Mouse (Mus musculus): ENCODE measurements around the gene Gm49450.
A peak's percentile ranks its signal among the peaks of the same experiment; 100 is the strongest.
"Not testable (repeated sequence)": the region's sequence is repeated elsewhere in the genome, so short reads cannot be mapped to it uniquely, and the experiment has no call there.

Gene Gm49450

GRCm38 (mm10) chr15:98928598-98929240 lies 24.6 kb downstream of the Gm49450 start:
- no peak for DNase-seq (ENCODE audit: extremely low read depth, low read depth)

DNA sequence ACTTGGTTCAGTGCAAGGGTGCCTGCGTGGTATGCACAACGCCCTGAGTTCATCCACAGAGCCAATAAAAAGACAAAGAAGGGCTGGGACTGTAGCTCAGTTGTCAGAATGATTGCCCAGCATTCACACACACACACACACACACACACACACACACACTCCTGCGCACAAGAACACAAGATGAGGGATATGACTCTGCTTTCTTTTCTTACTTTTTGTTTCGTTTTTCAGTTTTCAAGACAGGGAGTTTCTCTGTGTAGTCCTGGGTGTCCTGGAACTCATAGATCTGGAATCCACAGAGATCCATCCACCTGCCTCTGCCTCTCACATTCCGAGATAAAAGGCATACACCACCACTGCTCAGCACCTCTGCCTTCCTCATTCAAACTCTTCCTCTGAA lies 25.8 kb downstream of the Gm49450 start:
- DNase-seq (ENCODE audit: extremely low read depth, low read depth): no peak

DNA sequence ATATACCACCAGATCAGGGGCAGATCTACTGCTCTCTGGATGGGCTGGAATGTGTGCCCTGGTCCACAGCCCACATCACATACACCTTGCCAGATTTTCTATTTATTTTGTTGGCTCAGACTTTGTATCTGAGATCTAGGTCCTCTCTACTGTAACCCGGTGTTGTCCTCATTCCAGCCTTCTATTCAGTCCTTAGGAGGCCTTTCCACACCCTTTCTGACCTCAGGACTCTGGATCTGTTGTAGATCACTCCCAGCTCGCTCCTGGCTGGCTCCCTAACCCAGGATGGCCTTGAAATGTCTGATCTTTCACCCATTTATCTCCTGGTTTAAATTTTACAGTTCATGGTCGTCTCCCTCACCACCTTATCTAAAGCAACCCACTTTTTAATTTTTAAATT lies 28.7 kb downstream of the Gm49450 start:
- no peak for DNase-seq (ENCODE audit: extremely low read depth, low read depth)

- DNase-seq (ENCODE audit: extremely low read depth, low read depth): peak; percentile 56
These were observed 30.3 kb downstream of the Gm49450 start for GRCm38 (mm10) chr15:98923031-98923537.

- no peak for DNase-seq (ENCODE audit: extremely low read depth, low read depth)
These were observed 30.8 kb downstream of the Gm49450 start for GRCm38 (mm10) chr15:98922581-98922980.

GRCm38 (mm10) chr15:98921510-98921909 lies 31.8 kb downstream of the Gm49450 start:
- DNase-seq (ENCODE audit: extremely low read depth, low read depth): no peak

DNA sequence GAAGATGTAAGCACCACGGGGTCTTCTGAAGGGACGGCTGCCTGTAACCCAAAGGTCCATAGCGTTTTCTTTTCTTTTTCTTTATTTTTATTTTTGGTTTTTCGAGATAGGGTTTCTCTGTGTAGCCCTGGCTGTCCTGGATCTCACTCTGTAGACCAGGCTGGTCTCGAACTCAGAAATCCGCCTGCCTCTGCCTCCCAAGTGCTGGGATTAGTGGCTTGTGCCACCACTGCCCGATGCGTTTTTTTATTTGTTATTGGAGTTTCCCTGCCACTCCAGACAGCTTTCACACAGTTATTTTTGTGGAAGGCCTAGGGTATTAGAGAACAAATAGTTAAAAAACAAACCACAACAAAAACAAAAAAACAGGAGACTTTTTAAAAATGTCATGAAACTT lies 34.9 kb downstream of the Gm49450 start:
- not testable (repeated sequence) for DNase-seq (ENCODE audit: extremely low read depth, low read depth)

DNA sequence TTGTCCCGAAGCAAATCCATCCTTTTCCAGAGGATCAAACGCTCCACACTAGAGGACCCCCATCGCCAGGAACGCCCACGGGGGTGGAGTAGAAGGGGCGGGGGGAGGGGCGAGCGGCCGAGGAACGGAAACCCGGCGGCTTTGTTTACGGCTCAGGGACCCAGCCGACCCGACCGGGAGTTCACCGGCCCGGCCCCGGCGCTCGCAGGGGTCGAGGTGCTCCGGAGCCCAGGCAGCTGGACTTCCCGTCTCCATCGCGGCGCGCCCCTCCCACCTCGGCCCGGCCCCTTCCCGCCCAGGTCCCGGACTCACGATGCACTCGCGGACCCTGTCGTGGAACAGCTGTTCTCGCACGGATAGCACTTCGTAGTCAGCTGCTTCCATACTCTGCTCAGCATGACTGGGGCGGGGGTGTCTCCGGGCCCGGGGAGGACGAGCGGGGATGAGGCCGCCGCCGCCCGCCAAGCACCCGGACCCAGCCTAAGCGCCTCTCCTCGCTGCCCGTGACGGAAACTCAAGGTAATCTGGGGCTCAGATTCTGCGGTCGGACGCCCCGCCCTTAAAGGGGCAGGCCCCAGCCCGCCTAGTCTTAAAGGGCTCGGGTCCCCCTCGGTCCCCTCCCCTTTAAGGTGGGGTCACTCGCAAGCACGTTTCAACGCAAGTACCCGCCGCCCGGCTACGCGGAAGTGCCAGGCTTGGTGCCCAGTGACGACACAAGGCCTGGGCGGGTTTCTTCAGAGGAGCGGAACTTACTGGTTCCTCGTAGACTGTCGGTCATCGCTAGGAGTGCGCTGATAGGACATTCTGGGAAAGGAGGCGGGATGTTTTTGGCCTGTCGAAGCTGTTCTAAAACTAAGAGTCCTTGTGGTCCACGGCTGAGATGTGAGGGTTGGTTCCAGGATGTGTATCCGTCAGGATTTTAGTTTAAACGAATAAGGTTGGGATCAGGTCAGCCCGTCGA lies 35.5 kb downstream of the Gm49450 start, which contains the start of gene Lmbr1l:
Gene Lmbr1l, minus strand, starts transcription at position 694 of the 961 bp plus-strand sequence.
- DNase-seq (ENCODE audit: extremely low read depth, low read depth): peak; percentile 100

DNA sequence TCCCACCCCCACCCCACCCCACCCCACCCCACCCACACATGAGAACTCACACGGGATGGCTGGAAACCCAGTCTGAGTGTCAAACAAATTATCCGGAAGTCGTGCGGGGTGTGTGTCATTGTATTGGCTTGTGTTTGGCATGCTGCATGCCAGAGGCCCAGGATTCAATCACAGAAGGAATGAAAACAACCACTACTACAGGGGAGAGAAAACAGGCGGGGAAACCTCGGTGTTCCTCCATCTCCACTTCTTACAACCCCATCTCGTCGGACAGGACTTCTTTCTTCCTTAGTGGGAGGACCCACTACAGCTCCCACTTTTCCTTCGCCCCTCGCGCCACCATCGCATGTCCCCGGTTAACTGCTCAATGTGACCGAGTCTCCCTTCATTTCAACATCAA lies 36.3 kb downstream of the Gm49450 start:
- DNase-seq (ENCODE audit: extremely low read depth, low read depth): no peak

DNA sequence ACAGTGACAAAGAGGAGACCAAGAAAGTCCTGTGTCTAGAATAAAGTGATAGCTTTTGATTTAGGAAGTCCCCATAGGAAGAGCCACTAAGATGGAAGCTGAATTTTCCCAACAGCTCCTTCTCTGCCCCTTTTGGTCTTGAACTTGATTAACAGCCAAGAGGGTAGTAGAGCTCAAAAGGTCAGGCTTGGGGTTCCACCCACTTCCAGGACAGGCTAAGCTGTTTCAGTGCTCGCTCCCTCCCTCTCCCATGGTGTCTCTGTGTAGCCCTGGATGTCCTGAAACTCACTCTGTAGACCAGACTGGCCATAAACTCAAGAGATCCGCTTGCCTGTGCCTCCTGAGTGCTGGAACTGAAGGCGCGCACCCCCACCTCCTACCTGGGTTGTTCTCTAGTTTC lies 37.3 kb downstream of the Gm49450 start:
- DNase-seq (ENCODE audit: extremely low read depth, low read depth): no peak

- DNase-seq (ENCODE audit: extremely low read depth, low read depth): no peak
These were observed 38.4 kb downstream of the Gm49450 start for GRCm38 (mm10) chr15:98914903-98915302.

DNA sequence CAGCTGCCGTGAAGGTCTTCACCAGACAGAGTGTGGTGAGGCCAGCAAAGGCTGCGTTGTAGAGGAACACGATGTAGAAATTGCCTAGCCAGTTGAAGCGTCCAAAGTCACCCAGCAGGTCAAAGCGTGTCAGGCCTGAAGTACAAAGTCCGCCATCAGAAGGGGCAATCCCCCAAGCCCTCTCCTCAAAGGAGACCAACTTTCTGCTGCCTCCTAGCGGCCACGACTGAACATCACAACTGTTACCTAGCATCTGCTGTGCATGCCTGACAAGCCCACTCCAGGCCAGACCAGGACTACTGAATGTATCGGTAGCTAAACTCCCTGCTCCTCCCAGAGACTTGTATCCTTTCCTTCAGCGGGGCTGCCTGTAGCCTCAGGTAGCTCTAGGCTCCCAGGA lies 48.7 kb downstream of the Gm49450 start:
- no peak for DNase-seq (ENCODE audit: extremely low read depth, low read depth)

DNA sequence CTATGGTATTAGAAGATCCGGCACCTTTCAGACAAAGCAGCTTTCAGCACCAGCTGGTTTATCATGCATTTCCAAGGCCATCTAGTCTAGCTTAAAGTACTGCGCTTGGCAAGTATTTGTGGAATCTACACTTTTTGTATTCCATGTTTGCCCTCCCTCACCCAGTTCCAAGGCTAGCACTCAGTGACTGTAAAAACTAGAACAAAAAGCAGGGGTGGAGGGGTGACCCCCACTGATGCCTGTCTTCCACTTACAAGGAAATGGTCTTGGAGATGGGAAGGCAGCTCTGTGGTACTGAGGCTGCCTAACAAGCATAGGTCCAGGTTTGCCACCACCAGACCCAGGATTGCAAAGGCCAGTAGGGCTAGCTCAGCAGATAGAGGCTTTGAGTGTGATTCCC lies 50.8 kb downstream of the Gm49450 start:
- no peak for DNase-seq (ENCODE audit: extremely low read depth, low read depth)

GRCm38 (mm10) chr15:98901530-98901929 lies 51.8 kb downstream of the Gm49450 start:
- no peak for DNase-seq (ENCODE audit: extremely low read depth, low read depth)

GRCm38 (mm10) chr15:98897928-98898800 lies 55.2 kb downstream of the Gm49450 start, which contains the start of gene Dhh:
Dhh (minus strand) TSS chr15:98898540.
- no peak for DNase-seq (ENCODE audit: extremely low read depth, low read depth)

DNA sequence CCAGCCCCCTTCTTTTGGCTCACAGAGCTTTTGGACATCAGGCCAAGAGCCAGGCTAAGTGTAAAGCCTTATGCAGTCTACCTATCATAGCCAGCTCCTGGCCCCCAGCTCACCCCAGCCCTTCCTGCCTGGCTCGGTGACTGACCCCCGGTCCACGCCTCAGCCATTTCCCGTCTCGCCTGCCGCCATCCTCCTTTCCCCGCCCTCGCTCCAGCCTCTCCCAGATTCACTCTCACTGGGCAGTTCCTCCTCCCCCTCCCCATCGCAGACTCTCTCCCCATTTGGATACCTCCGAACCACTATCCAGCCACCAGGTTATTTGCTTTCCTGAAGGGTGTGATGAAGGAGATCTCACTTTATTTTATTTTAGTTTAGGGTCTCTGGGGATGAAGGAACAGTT lies 55.9 kb downstream of the Gm49450 start:
- no peak for DNase-seq (ENCODE audit: extremely low read depth, low read depth)

- DNase-seq (ENCODE audit: extremely low read depth, low read depth): no peak
These were observed 57.4 kb downstream of the Gm49450 start for GRCm38 (mm10) chr15:98895635-98896589.

GRCm38 (mm10) chr15:98894746-98895634 lies 58.4 kb downstream of the Gm49450 start:
- no peak for DNase-seq (ENCODE audit: extremely low read depth, low read depth)
